Mouse (Mus musculus) megakaryocyte-erythroid progenitor cell, adult 5-6 weeks (primary cell): ENCODE data around the gene Usp5. TPM values are rescaled to one million over a fixed set of nuclear protein-coding genes. Genes with fewer than 3 reads are reported as not detected.
A peak's percentile ranks its signal among the peaks of the same experiment; 100 is the strongest.

ENCODE experiments used
- ATAC-seq: replicated peaks from 2 replicates; pipeline ENCODE4 v1.8.0; 2016; ENCODE audit warnings: mild to moderate bottlenecking, inconsistent platforms; ENCODE audit not compliant: severe bottlenecking, poor library complexity, low FRiP score, low TSS enrichment
- total RNA-seq, 2 experiments: library from RNA; stranded (forward) in 1 of 2; stranded (reverse) in 1 of 2; fragments of 200-1000, 215-1000 nt in 1 of 2; fragments of >200 nt in 1 of 2; fragmentation: Nextera tagmentation in 1 of 2; gene quantifications; 2 replicates each; pipeline ENCODE4 v1.2.3; 2014 to 2017

Usp5 gene
- total RNA-seq (2014; fragmentation: Nextera tagmentation) (85.0 and 100 TPM in 2 replicates), total RNA-seq (2017) (75.7 and 80.9 TPM in 2 replicates)

DNA sequence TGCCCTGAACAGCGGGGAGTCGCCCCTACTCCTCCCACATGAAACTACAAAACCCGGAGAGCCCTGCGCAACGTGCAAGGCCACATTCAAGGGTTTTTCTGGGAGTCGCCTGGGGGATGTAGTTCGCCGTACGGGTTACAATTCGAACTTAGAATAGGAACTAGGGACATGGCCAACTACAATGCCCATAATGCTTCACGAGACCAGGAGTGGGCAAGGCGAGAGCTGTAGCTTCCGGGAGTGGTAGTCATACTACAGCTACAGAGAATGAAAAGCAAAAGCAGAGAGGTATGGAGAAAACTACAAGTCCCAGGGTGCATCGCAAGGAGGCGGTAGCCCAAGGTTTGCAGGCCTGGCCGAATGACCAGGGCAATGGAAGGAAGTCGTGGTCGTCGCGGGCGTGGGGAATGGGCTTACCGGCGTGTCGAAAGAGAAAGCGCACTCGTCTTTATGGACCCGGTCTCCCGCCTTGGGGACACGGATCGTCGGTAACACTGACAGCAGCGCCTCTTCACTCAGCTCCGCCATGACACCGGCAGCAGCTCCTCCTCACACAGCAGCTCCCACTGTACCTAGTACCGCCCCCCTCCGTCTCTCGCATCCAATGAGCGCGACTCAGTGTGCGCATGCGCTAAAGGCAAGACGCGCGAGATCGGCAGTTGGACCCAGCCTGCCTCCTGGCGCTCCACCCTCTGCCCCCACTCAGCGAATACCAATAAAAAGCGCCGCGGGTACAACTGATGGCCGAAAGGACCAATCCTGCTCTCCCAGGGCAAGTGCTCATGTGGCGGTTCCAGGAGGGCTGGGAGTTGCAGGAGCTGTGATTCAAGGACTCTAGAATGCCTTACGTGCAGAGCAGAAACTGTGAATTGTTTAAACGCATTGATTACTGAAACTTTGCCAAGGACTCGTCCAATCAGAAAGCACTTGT lies at the start of gene Usp5, which contains the start of gene Cdca3:
Usp5 (minus strand) TSS at position 617 of the 931 bp plus-strand sequence.
Cdca3 (plus strand) TSS at position 680 of the 931 bp plus-strand sequence.
- peak; percentile 84 for ATAC-seq

DNA sequence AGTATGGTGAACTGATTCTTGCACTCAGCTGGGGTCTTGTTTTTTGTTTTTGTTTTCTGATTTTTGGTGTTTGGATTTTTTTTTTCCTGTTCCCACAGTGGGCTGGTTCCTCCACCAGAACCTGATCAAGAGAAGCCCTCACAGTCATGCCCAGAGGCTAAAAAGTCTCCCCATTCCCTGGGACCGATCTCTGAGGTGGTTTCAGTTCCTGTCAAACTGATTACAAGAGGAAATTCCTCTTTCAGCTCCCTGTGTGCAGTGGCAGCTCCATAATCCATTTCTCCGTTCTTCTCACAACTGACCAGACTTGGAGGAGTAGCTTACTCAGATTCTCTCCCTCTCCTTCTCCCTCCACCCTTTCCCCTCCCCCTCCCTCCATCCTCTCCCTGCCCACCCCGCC lies 45.1 kb upstream of the Usp5 start:
- ATAC-seq = no peak

DNA sequence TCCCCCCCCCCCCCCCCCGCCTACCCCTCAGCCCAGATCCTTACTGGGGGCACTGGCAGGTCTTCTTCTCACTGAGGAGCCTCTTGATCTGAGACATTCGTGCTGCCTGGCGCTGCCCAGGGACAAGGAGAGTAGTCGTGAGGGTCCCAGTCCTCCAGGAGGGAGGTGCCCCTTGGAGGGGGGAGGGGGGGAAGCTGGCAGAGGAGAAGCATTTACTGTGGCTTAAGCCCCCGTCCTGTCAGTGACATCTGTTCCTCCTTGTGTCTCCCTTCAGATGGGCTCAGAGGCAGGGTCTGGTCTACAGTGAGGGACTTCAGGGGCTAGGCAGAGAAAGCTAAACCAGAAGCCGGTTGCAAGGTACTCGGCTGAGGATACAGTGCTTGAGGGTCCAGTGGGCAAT lies 37.3 kb upstream of the Usp5 start:
- ATAC-seq = no peak

DNA sequence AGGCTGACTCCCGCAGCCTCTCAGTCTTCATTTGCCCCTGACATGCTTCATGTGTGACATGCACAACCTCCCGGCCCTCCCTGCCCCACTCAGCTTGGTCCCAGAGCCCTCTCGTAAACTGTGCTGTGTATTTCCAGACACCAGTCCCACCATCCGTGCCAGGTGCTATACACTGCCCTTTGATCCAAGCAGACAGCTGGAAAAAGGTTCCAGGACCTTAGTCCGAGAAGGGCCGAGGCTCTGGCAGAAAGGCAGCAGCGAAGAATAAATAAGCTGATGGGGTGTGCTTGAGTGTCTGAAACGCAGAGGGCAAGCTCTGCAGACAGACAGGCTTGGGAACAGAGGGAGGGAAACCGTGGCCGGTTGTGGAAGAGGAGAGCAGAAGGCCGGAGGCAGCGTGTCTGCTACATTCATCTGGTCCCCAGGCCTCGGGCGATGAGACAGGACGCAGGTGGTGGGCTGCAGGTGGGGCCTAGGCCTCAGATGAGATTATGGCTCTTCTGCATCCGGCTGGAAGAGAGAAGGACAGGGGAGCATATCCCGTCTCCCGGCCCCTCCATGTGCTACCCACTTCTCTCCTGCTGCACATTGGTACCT lies 36.6 kb upstream of the Usp5 start:
- ATAC-seq = no peak

DNA sequence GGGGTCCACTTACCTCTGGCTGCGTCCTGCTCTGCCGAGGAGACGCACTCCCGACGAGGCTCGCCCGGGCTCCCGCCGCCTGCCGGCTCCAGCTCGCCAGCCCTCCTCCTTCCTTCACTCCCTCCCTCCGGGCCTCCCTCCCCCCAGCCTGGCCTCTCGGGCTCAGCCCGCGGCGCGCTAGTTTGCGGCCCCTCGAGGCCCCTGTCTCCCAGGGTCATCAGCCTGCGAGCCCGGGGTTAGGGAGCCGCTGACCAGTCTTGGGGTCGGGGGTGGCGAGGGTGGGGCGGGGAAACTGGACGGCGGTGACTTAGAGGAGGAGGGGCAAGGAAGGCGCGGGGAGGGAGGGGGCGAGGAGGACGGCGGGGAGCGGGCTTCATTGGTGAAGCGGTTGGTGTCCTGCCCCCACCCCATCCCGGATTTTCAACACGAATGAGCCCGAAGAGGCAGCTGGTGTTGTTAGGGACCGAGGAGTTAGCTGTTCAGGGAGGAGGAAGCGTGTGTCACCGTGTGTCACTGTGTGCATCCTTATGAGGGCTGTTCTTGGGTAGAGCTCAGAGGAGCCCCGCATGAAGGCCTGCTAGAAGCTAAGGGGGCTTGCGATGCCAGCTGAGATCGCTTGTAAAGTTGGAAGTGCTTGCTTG lies 34.5 kb upstream of the Usp5 start, which contains the start of gene Gpr162:
Gpr162 (minus strand) TSS at position 326 of the 641 bp plus-strand sequence.
- ATAC-seq = peak; percentile 43; the same call in 1 of the 2 replicates

DNA sequence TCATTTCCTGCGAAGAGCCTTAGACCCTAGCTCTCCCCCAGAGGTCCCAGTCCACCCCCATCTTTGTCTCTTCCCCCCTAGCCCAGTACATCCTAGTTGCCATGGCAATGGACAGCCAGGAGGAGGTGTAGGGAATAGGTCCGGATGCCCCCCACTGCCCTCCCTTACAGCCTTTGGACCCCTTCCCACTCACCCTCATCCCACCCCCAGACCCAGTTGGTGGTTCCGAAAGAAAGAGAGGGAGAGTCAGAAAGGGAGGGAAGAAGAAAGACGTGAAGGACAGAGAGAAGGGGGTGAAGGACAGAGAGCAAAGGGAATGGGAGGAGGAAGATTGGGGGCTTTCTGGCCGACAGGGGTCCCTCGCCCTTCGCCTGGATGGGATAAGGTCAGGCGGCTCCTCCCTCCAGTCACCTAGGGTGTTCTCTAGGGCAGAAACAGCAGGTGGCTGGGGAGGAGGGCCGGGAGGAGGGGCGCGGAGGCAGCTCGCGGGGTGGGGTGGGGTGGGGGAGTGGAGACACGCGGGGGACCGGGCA lies 33.9 kb upstream of the Usp5 start:
- no peak for ATAC-seq

DNA sequence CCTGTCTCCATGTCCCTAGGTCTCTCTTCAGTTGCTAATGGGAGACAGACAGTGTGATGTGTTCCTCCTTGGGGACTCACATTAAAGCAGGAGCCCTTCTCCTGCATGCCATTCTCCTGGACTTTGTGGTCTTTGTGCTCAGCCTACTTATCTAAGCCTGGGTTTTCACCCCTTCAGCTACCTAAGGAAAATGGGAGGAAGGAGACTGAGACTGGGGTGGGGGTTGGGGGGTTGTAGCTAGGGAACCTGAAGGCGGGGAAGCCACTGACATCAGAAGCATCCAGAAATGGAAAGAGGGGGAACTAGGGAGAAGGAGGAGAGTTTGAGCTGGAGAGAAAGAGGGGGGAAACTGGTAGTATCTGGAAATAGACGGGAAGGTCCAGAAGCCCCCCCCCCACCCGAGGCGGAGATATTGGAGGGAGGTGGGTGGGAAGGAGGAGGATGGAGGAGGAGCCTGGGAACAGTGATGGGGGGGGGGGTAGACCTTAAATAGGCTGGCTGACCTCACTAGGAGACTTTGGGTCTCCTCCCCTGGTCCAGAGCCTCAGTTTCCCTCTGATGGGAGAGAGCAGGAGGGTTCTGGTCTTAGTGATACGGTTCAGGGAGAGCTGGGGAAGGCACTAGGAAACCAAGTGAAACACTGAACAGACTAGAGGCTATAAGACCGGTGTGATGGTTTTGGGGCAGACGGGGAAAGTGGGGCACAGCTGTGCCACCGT lies 33.3 kb upstream of the Usp5 start:
- no peak for ATAC-seq

DNA sequence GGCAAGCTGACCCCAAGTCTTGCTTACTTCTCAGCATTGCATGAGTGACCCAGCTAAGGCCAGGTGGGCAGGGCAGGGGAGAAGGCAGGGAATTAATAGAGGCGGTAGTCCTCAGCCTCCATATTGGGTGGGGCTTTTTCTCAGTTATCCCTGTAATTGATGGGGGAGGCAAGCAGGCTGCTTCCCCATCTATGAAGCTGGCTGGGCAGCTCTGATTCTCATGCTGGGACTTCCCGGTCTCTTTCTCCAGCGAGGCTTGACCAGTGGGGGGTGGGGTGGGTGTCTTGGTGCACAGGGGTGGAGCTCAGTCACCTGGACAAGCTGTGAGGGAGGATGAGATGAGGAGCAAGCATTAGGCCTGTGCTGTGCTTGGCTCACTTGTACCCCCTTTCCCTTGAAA lies 32.5 kb upstream of the Usp5 start:
- no peak for ATAC-seq

DNA sequence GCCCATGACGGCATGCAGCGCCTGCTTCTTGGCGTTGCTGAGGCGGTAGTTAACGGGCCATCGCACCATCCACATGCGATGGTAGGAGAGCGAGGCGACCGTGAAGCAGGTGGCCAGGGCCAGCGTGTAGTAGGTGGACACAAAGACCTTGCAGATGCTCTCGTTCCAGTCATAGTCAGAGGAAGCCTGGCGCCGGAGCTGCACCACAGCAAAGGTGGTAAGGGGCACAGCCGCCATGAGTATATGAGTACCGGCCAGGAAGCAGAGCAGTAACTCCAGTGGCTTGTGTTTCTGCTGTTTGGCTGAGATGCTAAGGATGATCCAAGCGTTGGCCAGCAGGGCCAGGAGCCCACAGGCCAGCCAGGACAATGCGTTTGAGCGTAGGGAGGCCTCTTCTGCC lies 32.0 kb upstream of the Usp5 start:
- no peak for ATAC-seq

DNA sequence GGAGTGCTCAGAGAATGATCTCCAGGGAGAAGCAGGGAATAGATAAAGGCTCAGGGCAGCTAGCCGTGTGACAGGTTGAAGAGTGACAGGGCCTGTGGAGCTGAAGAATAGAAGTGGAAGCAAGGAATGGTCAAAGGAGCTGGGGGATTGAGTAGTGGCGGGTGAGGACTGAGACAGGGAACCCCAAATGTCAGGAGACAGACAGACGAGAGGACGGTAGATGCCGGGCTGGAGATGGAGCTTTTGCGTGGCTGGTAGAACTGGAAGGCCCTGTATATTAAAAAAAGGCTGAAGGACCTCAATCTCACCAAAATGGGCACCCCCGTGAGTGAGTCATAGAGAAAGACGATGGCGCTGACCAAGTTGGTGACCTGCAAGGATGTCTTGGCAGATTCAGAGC lies 31.2 kb upstream of the Usp5 start:
- ATAC-seq = no peak

DNA sequence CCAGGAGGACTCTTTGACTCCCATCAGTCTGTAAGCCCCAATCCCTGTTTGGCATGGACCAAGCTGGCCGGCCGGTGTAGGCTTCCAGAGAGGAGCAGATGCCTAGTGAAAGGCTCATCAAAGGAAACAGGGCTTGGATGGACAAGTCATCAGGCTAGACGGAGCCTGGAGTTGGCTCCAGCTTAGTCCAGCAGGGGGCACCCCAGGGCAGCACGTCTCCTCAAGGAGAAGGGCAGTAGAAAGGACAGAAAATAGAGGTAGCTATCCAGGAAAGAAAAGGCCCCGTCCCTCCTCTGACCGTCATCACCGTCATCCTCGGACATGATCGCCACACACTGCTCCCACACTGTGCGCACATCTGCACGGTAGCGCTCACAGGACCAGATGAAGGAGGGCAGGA lies 30.4 kb upstream of the Usp5 start:
- peak; percentile 71 for ATAC-seq

DNA sequence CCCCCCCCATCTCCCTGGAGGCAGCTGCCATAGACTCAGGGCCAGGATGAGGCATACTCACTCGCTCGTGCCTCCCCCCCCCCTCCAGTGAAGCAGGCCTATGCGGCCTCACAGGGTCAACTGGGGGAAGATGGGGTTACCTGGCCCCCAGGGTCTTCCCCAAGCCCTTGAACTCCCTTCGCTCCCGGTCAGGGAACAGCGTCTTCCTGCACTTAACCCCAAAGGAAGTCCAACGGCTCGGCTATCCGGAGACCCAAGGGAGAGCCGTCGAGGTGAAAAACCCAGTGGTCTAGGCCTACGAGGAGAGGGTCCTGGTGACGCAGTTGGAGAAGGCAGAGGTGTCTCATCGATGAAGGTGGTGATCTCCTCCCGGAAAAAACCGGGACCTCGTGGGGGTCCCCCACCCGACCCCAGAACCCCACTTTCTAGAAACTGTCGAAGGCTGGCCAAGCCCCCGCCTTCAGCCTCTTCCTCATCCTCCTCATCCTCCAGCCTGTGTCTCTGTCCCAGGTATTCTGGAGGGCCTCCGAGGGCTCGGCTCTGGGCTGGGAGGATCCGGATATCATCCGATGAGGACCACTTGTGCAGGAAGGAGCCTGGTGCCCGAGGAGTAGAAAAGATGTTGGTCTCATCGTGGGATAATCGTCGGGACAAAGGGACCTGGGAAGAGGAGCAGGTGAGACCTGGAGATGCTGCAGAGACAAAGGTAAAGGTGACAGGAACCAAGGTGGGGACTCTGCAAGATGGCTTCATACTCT lies 29.5 kb upstream of the Usp5 start:
- ATAC-seq = no peak

DNA sequence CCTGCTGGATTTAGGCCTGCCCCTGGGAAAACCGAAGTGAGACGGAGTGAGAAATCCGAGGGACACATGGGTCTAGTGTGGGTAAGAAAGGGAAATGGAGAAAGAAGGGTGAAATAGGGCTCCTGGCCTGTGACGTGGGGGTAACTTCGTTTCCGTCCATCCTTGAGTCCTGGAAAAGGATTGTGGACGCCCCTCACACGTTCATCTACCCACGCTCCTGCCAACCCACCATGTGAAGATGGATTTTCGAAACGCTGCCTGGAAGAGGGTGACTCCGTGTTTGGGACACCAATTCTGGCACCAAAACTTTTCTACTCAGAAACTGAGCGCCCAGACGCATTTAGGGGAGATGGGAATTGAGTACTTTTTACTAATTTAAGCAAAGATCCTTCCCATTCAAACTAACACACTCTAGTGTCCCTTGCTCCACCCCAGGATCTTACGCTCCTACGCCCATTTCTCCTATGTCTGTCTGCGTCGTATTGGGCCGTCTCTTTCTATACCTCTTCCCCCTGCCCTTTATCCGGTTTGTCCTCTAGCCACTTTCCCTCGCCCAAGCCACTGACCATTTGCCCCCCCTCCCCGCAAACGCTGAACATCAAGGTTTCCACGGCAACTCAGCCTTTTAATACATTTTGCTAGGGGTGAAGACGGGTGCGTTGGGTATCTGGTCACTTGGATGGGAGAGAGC lies 28.7 kb upstream of the Usp5 start:
- no peak for ATAC-seq

DNA sequence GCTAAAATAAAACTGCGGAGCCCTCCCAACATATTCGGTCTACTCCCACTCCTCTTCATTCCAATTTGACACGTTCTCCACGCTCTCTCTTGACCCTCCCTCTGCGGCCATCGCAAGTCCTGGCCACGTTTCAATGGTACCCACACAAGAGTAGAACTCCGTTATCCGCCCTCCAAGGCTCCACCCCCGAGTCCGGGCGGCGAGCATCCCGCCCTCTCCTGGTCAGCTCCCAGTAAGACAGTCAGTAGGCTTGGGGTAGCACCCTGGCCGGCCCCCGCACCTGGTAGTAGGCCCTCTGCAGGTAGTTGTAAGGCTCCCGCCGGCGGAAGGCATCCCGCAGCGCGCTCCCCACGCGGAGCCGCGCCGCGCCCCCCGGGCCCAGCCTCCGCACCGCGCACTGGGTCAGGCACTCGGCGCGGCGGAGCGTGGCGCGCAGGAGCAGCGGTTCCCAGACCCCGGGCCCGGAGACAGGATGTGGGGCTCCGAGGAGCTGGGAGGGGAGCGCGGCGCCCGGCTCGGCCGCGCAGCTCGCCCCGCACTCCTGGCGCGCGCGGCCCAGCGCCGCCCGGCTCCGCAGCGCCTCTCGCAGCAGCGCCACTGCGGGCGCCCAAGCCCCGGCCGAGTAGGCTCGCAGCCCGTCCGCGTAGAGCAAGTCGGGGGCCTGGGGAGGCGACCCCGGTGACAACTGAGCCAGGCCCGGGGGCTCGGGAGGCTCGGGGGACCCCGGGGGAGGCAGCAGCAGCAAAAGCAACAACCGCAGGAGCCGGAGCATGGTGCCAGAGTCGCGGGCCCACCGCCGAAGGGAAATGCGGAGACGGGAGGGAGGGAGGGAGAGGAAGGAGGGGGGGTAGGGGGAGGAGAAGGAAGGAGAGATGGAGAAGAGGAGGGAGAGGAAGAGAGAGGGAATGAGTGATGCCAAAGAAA lies 27.9 kb upstream of the Usp5 start, which contains the start of gene P3h3:
P3h3 (minus strand) TSS at position 837 of the 924 bp plus-strand sequence.
- peak; percentile 74 for ATAC-seq

DNA sequence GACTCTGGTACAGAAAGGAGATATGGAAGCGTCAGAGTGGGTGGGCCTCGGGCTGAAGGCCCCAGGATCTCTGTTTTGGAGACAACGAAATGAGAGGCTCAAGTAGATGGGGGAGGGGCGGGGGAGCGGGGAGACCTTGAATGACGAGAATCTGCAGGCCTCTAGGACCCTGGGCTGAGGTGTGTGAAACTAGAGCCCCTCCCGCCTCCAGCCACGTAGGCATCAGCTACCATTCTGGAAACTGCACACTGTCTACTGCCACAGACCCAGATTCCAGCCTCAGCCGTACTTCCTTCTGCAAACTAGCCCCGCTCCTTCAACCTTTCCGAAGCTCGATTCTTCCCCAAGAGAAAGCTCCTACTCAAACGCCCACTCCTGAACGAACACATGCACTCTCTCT lies 27.0 kb upstream of the Usp5 start:
- no peak for ATAC-seq

DNA sequence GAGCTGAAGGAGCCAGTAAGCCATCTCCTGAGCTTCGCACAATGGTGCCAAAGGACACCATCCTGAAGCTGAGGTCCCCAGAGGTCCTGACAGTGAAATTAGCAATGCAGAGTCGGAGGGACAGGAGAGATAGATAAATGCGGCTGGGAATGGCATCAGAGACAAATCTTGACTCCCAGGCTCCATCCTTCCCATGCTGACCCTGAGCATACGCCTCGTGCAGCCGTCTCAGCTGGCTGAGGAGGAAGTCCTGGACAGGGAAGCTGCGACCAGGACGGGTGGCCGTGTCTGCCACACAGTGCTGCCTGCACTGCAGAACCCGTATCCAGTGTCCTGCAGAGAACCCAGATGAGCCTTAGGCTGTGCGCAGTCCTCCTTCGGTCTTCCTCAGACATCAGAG lies 25.4 kb upstream of the Usp5 start:
- ATAC-seq = no peak

DNA sequence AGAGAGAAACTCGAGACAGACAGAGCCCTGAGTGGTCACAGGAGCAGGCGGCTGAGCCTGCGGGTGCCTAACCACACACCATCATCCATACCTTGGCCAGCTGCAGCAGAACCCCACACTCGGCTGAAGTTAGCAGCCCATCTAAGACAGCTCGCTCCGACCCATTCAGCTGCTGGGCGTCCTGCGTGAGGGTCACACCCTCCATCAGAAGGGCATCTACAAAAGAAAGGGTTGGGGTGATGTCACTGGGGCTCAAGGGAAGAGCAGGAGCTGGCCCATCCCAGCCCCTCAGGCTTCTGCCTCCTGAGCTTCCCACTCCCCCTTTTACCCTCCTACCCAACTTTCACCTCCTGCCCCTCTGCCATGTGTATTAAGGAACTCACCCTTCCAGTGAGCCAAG lies 21.3 kb upstream of the Usp5 start:
- no peak for ATAC-seq
